Mouse (Mus musculus) right cerebral cortex, postnatal 10 days (tissue): ENCODE data around the gene Cand2.

ENCODE experiments used
- DNase-seq, 2 experiments: peaks; one replicate each; pipeline ENCODE4 v3.0.0; 2021; ENCODE audit warnings: low spot score in 2 of 2

Cand2 gene

GRCm38 (mm10) chr6:115774501-115774921 lies at the start of gene Cand2:
TSS of gene Cand2 (plus strand) at chr6:115774538.
- DNase-seq = peak; percentile 55 to 69

GRCm38 (mm10) chr6:115727108-115727507 lies 47.2 kb upstream of the Cand2 start:
- peak in 1 of 2 experiments; percentile 43 for DNase-seq

- no peak for DNase-seq
Observed at GRCm38 (mm10) chr6:115727570-115727969, 46.8 kb upstream of the Cand2 start.

- no peak for DNase-seq
Observed at GRCm38 (mm10) chr6:115730560-115731342, 43.6 kb upstream of the Cand2 start.

- no peak for DNase-seq
Observed at GRCm38 (mm10) chr6:115732341-115732928, 41.9 kb upstream of the Cand2 start.

- DNase-seq = peak in 1 of 2 experiments; percentile 71
Observed at GRCm38 (mm10) chr6:115734909-115735308, 39.4 kb upstream of the Cand2 start.

- no peak for DNase-seq
Observed at GRCm38 (mm10) chr6:115739056-115739455, 35.3 kb upstream of the Cand2 start.

GRCm38 (mm10) chr6:115743569-115743968 lies 30.8 kb upstream of the Cand2 start:
- DNase-seq = no peak

GRCm38 (mm10) chr6:115746326-115746725 lies 28.0 kb upstream of the Cand2 start:
- no peak for DNase-seq

GRCm38 (mm10) chr6:115755536-115755935 lies 18.8 kb upstream of the Cand2 start:
- no peak for DNase-seq

GRCm38 (mm10) chr6:115758981-115759435 lies 15.3 kb upstream of the Cand2 start:
- DNase-seq = no peak

GRCm38 (mm10) chr6:115759461-115759860 lies 14.9 kb upstream of the Cand2 start:
- no peak for DNase-seq

- DNase-seq = no peak
Observed at GRCm38 (mm10) chr6:115760137-115760536, 14.2 kb upstream of the Cand2 start.

- DNase-seq = no peak
Observed at GRCm38 (mm10) chr6:115760982-115761381, 13.4 kb upstream of the Cand2 start.

- DNase-seq = no peak
Observed at GRCm38 (mm10) chr6:115761995-115762756, 12.2 kb upstream of the Cand2 start, which contains the start of gene Tmem40. TSS of gene Tmem40 (minus strand) at chr6:115762410.

- DNase-seq = peak; percentile 81 to 85
Observed at GRCm38 (mm10) chr6:115764179-115764578, 10.2 kb upstream of the Cand2 start.

- no peak for DNase-seq
Observed at GRCm38 (mm10) chr6:115767357-115767756, 7.0 kb upstream of the Cand2 start.

- no peak for DNase-seq
Observed at GRCm38 (mm10) chr6:115768207-115768606, 6.1 kb upstream of the Cand2 start.

- no peak for DNase-seq
Observed at GRCm38 (mm10) chr6:115770059-115770670, 4.2 kb upstream of the Cand2 start.

- no peak for DNase-seq
Observed at GRCm38 (mm10) chr6:115770852-115771251, 3.5 kb upstream of the Cand2 start.

- DNase-seq = no peak
Observed at GRCm38 (mm10) chr6:115772201-115772600, 2.1 kb upstream of the Cand2 start.

GRCm38 (mm10) chr6:115772604-115773003 lies 1.7 kb upstream of the Cand2 start:
- no peak for DNase-seq
